In genomic region chr17:15631626-15632025, GRCm38 (mm10) we compare ENCODE assay signal across 9 mouse cellular contexts.
DNase-seq lines count a peak whose midpoint lies in the region; ATAC-seq lines count a peak whose summit lies in the region.
"Had no signal": no experiment of that assay in that cellular context is flagged by ENCODE, and none has a peak within 500 bp of the region (broad histone marks: within the 10 kb centered on the region; RNA-seq: fewer than 3 reads in every experiment).

No protein-coding gene starts in this region.

- H3K9ac ChIP-seq in hindbrain, embryonic 12.5 days = no peak overlapping the region
- no peak overlapping the region for H3K9ac ChIP-seq in hindbrain, embryonic 14.5 days
- peak overlapping the region; percentile 19; the same call in 1 of the 2 replicates for H3K9ac ChIP-seq in embryonic facial prominence, embryonic 12.5 days
- no peak overlapping the region for H3K9ac ChIP-seq in limb, embryonic 15.5 days

- H3K4me3 ChIP-seq in hindbrain, embryonic 12.5 days = no peak overlapping the region
- H3K4me3 ChIP-seq in hindbrain, embryonic 14.5 days (replicated peaks; ENCODE audit: low read length) = no peak overlapping the region
- peak overlapping the region; percentile 27 for H3K4me3 ChIP-seq in embryonic facial prominence, embryonic 12.5 days
- peak overlapping the region; percentile 21; the same call in 1 of the 2 replicates for H3K4me3 ChIP-seq in limb, embryonic 15.5 days
- H3K4me3 ChIP-seq: left cerebral cortex, adult 2 months had no signal

- H3K36me3 ChIP-seq in hindbrain, embryonic 12.5 days = no peaks in the 10 kb centered on the region
- no peaks in the 10 kb centered on the region for H3K36me3 ChIP-seq in hindbrain, embryonic 14.5 days (replicated peaks; ENCODE audit: control insufficient read depth, insufficient read depth)
- no peaks in the 10 kb centered on the region for H3K36me3 ChIP-seq in embryonic facial prominence, embryonic 12.5 days
- H3K36me3 ChIP-seq in limb, embryonic 15.5 days = no peaks in the 10 kb centered on the region

- no peak for ATAC-seq in hindbrain, embryonic 12.5 days (ENCODE audit: low FRiP score)
- ATAC-seq in hindbrain, embryonic 14.5 days (ENCODE audit: low FRiP score) = no peak
- no peak for ATAC-seq in embryonic facial prominence, embryonic 12.5 days (ENCODE audit: insufficient number of reproducible peaks, insufficient read depth, low FRiP score, low TSS enrichment)
- ATAC-seq in limb, embryonic 15.5 days (ENCODE audit: insufficient number of reproducible peaks, low FRiP score, low TSS enrichment, low read depth) = no peak
- ATAC-seq in megakaryocyte-erythroid progenitor cell, adult 5-6 weeks (replicated peaks; ENCODE audit: low FRiP score, low TSS enrichment, poor library complexity, severe bottlenecking) = no peak

- H3K4me2 ChIP-seq in hindbrain, embryonic 12.5 days (replicated peaks) = peak overlapping the region; percentile 36
- H3K4me2 ChIP-seq in hindbrain, embryonic 14.5 days (replicated peaks) = no peak overlapping the region
- peak overlapping the region; percentile 51 for H3K4me2 ChIP-seq in embryonic facial prominence, embryonic 12.5 days (replicated peaks)
- H3K4me2 ChIP-seq in limb, embryonic 15.5 days = peak overlapping the region; percentile 31

- H3K27me3 ChIP-seq in hindbrain, embryonic 12.5 days = no peaks in the 10 kb centered on the region
- no peaks in the 10 kb centered on the region for H3K27me3 ChIP-seq in hindbrain, embryonic 14.5 days (ENCODE audit: control insufficient read depth, insufficient read depth, low read length)
- H3K27me3 ChIP-seq in embryonic facial prominence, embryonic 12.5 days = no peaks in the 10 kb centered on the region
- H3K27me3 ChIP-seq in limb, embryonic 15.5 days = no peaks in the 10 kb centered on the region

- H3K9me3 ChIP-seq in hindbrain, embryonic 12.5 days (replicated peaks) = 0 out of 2 replicates have a peak, but pooled peaks cover 9% of the 10 kb centered on the region
- 0 out of 2 replicates have a peak, but pooled peaks cover 4% of the 10 kb centered on the region for H3K9me3 ChIP-seq in hindbrain, embryonic 14.5 days (ENCODE audit: control insufficient read depth, low read length)
- 0 out of 2 replicates have a peak, but pooled peaks cover 6% of the 10 kb centered on the region for H3K9me3 ChIP-seq in embryonic facial prominence, embryonic 12.5 days
- H3K9me3 ChIP-seq in limb, embryonic 15.5 days = no peaks in the 10 kb centered on the region

- H3K4me1 ChIP-seq in hindbrain, embryonic 12.5 days = no peaks in the 10 kb centered on the region
- H3K4me1 ChIP-seq in hindbrain, embryonic 14.5 days (replicated peaks; ENCODE audit: control insufficient read depth, insufficient read depth, low read length) = no peaks in the 10 kb centered on the region
- H3K4me1 ChIP-seq in embryonic facial prominence, embryonic 12.5 days = no peaks in the 10 kb centered on the region
- H3K4me1 ChIP-seq in limb, embryonic 15.5 days = 0 out of 2 replicates have a peak, but pooled peaks cover 3% of the 10 kb centered on the region

- no peak overlapping the region for H3K27ac ChIP-seq in hindbrain, embryonic 12.5 days
- H3K27ac ChIP-seq in hindbrain, embryonic 14.5 days = no peak overlapping the region
- H3K27ac ChIP-seq in embryonic facial prominence, embryonic 12.5 days = no peak overlapping the region
- no peak overlapping the region for H3K27ac ChIP-seq in limb, embryonic 15.5 days
- H3K27ac ChIP-seq: left cerebral cortex, adult 2 months had no signal

- 20% methylated on average over 11 of the region's 11 CpGs for WGBS in hindbrain, embryonic 12.5 days
- WGBS in hindbrain, embryonic 14.5 days = 24% methylated on average over 11 of the region's 11 CpGs
- WGBS in embryonic facial prominence, embryonic 12.5 days = 10% methylated on average over 11 of the region's 11 CpGs
- WGBS in limb, embryonic 15.5 days = 9% methylated on average over 11 of the region's 11 CpGs

- DNase-seq in hindbrain, embryonic 14.5 days (ENCODE audit: low spot score) = no peak
- DNase-seq in embryo, embryonic 11 days = peak; percentile 7
- no peak for DNase-seq in thymus, postnatal 10 days (ENCODE audit: low spot score in 2 of 2)
- no peak for DNase-seq in cerebellum, postnatal 10 days

Comparison
In these comparisons a context has a peak if more than half of its experiments do, and no peak if none do; other contexts are left out.
1. H3K4me3 ChIP-seq: peak in embryonic facial prominence, embryonic 12.5 days (single experiment) and limb, embryonic 15.5 days (single experiment); none in hindbrain, embryonic 12.5 days (single experiment) and hindbrain, embryonic 14.5 days (single experiment).